Mouse (Mus musculus) spleen, postnatal 4 days (tissue): Measurements from ENCODE around the gene Cttnbp2.
"Not testable (repeated sequence)": the region's sequence is repeated elsewhere in the genome, so short reads cannot be mapped to it uniquely, and the experiment has no call there.

Source experiments
- DNase-seq, 2 experiments: peaks; one replicate each; pipeline ENCODE4 v3.0.0; 2022; ENCODE audit warnings: low spot score in 2 of 2

The Cttnbp2 gene

DNA sequence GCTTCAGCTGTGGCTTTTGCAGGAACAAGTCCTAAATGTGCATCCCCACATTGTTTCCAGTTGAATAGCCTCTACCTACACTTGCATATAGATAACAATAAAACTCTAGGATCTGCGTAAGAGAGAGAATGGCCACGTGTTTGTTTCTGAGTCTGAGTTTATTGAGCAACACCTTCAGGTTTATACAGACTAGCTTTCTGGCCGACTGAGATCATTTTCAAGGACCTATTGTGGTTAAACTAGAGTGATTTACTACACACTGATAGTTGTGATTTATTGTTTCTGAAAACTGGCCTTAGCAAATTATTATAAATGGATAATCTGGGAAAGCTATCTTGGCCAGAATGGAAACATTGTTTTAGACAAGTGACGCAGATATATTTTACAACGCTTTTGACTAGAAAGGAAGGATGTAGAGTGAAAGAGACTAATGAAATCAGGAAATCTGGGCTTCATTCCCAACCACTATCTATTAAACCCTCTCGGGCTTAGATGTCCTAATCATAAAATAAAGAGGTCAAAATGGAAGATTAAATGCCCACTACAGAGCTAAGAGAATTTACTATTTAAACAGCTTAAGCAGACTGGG lies 96.7 kb downstream of the Cttnbp2 start:
- DNase-seq = no peak

DNA sequence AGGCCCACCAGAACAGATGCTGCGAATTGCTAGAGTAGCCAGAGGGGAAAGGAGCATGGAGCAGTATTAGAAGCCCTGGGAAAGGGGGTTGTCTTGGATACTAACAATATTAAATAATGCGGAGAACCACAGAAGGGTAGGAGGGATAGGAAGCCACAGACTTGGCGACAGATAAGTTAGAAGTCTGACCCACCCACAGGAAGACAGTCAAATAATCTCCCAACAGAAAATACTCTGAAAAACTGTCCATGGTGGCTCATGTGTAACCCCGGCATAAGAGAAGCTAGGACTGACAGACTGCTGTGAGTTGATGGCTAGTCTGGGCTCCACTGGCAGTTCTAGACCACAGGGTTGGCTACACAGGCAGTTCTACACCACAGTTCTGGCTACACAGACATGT lies 98.7 kb downstream of the Cttnbp2 start:
- DNase-seq = no peak

DNA sequence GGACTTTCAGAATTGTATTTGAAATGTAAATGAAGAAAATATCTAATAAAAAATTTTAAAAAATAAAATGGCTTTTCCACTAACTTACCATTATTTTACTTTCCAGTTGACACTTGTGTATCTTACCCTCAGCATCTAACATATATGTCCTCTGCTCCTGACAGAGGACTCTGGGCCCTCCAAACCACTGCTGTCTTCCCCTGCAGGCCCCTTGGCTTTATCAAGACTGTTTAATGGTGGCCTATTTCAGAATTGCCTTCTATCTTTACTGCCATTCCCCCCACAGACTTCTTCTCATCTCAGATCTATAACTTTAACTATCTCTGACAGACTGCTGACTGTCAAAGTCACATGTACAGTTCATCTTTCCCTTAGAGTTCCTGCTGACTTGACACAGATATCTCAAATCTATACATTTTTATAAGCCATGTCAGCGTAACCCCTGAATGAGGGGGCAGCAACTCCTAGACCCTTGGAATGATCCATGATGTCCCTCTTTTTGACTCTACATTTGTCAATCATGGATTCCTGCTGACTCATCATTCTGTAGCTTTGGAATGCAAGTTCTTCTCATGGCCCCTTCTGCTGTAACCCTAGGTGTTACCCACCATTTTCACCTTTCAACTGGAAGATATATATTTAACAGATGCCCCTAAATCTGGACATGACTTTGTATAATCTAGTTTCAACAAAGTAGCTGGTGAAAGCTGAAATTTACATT lies 103.0 kb downstream of the Cttnbp2 start:
- no peak for DNase-seq

DNA sequence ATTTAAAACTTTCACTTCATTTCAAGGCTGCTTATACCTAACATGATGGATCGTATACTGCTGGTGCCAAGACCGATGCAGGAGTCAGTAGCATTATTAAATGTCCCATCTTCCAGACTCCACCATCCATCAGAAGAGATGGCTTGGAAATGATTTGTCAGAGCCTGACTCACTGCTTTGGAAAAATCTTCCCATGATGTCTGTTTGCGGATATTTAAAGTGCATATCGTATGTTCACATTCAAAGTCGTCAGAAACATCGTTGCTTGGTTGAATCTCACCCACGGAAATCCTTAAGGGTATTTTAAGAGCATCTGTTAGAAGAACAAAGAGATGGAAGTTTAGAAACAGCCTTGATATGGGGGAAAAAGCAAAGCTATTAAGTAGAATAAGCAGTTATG lies 106.2 kb downstream of the Cttnbp2 start:
- DNase-seq = no peak

DNA sequence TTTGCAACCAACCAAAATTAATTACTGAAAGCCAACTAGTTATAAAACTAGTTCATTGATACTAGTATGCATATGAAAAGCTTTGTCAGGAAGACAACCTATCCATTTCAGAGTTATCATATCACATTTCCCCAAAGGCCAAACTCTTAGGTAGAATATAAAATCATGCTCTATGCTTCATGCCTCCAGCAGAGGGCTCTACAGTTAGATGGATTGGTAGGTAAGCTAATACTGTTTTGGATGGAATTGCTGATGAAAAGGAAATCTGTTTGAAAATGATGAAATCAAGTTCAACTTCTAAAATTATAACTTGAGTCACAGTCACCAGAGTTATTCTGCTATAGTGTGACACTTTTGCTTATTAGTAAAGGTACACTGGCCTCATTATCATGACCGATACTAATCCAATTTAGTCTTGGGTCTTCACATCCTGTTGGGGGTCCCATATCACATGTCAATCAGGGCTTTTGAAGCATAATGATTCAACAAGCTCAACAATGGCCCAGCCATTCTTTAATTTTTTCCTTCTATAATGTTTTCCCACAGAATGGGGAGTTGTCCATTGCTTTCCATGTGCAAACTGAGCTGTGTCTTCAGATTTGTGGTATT lies 113.5 kb downstream of the Cttnbp2 start:
- DNase-seq = no peak

DNA sequence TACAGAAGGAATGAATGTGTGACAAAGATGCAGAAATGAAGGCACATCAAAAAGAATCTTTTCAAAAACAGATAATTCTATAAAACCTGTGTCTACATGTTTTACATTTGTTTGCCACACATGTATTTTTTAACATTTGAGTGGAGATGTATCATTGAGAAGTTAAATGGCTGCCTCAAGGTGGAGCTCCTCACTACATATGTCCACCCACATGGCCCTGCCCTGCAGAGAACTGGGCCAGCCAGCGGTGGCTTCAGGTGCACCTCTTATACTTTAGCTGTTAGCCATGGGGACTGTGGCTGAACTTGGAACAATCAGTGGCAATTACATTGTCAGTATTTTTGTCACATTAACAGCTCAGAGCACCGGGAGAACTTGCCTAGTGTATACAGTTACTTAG lies 133.3 kb downstream of the Cttnbp2 start:
- no peak for DNase-seq

DNA sequence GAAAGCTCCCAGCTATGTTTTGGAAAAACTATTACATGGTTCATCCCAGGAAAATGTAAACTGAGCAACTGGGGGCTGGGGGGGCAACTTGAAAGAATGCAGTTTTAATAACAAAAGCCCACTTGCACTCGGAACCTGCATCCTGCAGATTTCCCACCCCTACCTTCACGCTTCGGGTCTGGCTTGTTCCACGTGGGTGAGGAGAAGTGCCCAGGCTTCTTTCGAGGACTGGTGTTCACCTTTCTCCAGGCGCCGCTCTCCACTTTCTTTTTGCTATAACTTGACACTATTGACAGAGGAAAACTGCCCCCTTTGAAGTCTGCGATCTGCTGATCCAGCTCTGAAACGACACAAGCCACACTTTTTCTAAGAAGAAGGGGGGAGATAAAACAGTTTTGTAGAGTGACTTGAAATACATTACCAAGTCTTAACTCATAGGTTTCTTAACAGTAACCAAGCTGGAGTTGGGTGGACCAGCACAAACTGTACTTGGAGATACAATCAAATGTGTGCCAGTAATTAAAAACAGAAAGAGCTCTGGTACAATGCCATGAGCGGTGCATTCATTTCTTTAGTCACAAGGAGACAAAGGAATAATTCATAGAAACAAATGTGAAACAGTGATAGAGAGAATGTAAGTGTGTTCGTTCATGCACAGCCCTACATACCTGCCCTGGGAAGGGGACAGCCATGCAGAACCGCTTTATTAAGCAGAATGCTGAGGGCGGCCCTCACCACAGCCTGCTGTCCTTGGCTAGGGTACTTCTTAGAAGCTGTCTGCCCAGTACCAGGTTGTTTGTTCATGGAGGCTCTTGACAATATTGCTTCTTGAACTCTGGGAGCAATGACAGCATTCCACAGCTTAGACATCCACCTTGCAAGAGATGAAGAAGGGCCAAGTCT lies 134.1 kb downstream of the Cttnbp2 start:
- no peak for DNase-seq

DNA sequence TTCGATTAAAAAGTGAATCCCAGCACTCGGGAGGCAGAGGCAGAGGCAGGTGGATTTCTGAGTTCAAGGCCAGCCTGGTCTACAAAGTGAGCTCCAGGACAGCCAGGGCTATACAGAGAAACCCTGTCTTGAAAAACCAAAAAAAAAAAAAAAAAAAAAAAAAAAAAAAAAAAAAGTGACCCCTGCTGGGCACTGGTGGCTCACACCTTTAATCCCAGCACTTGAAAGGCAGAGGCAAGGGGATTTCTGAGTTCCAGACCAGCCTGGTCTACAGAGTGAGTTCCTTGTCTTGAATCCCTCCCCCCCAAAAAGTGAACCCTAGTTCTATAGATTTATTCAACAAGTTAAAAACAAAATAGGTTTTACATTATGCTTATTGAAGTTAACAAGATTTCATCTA lies 136.9 kb downstream of the Cttnbp2 start:
- DNase-seq = not testable (repeated sequence)

DNA sequence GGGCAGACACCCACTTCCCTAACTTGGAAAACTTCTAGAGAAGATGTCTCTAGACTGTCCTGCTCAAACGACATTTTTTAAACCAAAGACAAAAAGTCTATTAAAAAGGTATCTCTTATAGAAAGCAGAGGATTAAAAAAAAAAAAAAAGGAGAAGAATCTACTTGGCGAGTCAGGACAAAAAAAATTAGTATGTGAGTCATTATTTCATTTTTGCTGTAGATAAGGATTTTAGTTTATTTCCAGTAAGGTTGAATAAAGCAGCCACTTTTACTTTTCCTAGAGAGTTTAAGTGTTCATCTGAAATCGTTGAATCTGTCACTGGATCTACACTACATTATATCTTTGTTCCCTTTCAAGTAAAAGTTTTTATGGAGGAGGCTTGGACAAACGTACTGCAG lies 139.9 kb downstream of the Cttnbp2 start:
- no peak for DNase-seq

DNA sequence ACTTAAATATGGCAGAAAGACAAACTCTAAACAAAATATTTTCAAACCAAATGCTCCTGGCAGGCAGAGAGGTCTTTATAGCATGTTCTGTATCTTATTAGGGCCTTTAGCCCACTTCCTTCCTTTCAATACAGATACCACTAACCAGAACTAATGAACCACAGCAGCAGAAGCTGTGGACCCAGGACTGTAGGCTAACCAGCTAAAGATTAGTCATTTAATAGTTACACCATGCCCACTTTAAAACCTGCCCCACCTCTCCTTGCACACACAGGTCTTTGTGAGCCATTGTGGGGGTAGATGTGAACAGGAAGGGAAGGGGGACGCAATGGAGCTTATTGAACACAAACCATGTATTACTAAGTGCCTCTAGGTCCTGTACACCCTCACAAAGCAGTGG lies 141.0 kb downstream of the Cttnbp2 start:
- DNase-seq = no peak

DNA sequence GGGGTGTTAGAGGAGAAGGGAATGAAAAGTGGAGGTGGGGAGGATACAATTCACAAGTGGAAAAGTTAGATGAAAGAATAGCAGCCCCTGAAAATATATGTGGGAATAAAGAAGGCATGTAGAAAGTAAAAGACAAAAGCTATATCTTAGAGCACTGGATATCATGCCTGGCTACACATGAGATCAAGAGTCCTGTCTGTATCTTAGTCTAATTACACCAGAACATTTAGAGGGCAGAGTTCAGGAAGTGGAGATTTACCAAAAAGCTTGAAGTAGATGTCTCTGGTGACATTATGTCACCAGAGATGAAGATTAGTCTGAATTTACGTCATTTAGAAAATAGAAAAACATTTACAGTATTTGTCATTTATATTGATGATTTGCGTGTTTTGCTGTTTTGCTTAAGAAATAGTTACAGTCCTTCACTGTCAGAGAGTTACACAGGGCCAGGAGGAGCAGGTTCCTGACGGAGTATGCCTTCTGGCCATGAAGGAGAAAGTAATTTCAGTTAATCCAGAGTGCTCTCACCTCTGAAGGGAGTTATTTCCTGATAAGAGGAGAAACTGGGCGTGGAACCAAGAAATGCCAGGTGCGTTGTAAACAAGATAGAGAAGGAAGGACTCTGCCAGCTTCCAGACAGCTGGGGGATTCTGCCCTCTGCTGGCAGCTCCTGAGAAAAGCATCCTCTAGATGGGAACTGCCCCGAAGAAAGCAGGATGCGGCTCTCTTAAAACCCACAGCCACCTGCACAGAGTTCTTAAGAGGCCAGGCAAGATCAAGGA lies 142.0 kb downstream of the Cttnbp2 start:
- DNase-seq = peak; percentile 42 to 74

DNA sequence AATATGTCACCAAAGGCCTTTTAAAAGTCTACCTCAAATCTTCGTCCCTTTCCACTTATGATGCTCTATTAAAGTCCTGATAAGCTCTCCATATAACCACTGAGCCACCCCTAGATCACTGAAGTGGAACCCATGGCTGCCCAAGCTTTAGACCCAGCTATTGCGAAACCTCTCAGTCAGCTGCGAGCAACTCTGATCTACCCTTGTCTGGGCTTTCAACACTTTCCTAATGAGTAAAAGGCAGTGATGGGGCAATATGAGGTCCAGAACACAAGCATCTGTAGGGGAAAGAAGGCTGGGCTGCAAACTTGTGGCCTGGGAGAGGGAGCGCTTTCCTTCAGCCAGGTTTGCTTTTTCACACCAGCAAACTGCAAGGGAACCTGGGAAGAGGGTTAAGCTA lies 144.9 kb downstream of the Cttnbp2 start:
- no peak for DNase-seq

DNA sequence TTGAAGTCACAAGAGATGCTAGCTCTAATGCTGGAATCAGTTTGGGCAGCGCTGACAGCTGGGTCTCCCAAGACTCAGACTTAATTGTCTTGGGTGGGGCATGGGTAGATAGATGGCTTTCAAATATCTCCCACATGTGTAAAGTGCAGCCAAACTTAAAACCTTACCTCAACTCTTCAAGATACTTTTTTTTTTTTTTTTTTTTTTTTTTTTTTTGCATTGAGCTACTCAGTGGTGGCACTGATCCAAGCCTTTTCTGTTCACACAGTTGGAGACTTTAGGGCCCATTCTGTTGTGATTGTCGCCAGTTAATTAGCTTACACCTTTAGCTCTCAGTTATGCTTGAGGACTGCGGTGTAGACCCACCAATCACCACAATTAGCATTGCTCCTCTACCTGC lies 145.6 kb downstream of the Cttnbp2 start:
- DNase-seq = no peak

DNA sequence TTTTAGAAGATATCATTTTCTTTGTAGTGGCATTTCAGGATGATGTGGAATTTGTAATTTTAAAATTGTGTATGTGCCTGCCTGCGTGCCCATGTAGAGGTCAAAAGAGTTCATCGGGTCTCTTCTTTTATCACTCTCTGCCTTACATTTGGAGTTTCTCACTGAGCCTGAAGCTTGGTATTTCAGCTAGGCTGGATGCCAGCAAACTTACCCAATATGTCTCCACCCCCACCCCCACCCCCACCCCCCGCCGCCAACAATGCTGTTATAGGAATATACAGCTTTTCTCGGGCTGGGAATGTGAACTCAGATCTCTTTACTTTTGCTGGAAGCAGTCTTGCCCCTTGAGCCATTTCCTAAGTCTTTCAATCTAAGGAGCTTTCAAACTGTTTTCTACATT lies 152.4 kb downstream of the Cttnbp2 start:
- DNase-seq = no peak

DNA sequence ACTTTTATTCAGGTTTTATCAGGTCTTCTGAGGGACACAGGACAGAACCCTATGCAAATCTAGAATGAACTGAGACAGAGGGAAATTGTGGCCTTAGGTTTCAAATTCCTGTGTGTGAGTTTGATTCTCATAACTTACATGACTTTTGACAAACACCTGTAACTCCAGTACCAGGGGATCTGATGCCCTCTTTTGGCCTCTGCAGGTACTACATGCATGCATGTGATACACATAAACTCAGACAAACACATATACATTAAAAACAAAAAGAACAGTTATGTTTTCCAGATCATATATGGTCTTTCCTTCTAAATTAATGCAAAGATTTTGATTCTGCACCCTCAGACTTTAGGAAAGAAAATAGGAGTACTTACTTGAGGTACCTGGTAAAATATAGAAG lies 153.7 kb downstream of the Cttnbp2 start:
- DNase-seq = no peak

DNA sequence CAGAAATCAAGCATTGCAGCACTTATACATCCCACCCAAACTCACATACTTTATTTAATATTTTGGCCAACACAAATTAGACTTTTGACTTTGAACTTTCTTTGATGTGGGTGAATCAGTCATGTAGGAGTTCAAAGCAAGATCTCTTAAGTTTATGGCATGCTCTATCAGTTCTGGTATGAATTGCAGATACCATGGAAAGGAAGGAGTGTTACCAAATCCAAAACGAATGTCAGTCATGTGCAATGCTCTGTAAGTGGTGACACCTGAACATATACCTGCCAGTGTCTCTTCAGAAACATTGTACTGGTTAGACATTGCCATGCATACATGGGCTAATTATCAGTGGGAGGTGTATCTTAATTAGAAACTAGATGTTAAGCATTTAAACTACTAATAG lies 154.5 kb downstream of the Cttnbp2 start:
- no peak for DNase-seq

DNA sequence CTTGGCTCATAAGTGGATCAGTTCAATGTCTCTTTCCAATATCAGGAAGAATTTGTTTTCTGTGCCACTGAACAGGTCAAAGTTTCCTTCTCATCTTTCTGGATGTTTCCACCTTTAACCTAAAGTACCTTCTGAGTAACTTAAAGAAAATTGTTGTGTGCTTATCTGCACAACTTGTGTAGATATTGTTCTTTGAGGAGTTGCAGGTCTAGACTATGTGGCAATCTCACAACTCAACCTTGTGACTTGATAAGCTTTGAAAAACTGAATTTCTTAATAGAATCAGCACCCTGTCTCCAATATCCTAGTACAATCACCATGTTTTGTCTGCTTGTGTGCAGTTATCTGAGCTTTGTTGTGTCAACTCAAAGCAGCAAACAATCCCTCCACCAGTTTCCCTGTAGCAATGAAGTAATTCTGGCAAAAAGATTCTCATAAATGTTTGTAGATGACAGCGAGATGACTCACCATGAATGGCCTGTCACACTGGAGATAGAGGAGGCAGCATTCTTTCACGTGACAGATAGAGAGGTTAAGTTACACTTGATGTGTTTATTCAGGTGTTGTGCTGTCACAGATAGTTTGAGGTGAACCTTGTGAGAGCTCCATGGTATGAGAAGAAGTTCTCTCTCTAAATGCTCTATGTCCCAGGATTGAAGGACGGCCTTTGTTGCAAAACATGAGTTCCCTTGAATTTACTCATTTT lies 165.3 kb downstream of the Cttnbp2 start:
- DNase-seq = no peak

DNA sequence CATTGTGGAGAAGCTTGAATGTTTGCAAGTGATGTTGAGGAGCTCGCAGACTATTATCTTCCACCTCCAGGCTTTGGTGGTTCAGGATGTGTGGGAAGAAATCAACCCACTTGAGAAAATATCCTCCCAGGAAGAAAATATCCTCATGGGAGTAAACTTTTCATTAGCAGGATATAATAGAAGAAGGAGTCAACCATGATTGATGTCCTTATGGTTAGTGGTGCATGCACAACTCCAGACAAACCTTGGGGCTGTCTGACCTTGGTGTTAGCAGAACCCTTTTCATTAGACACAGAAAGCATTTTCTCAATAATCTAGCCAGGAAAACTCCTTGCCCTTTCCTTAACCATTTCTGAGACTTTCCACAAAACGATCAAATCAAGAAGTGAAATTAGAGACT lies 170.4 kb downstream of the Cttnbp2 start:
- DNase-seq = no peak

DNA sequence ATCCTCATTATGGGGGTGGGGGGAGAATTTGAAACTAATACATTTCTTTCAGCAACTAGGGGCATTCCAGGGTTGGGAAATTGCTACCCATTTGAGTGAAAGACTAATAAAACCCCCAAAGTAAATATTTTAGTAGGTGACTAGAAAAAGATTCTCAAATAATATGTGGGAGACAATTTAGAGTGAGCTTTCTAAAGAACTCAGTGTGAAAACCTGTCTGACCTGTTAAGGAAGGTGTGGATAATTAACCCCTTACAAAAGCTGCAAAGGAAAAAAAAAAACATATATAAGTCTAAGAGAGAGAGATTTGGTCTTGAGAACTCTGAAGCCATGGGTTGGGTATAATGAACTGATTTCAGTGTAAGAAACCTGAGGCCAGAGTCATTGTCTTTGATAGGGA lies 176.3 kb downstream of the Cttnbp2 start:
- no peak for DNase-seq

DNA sequence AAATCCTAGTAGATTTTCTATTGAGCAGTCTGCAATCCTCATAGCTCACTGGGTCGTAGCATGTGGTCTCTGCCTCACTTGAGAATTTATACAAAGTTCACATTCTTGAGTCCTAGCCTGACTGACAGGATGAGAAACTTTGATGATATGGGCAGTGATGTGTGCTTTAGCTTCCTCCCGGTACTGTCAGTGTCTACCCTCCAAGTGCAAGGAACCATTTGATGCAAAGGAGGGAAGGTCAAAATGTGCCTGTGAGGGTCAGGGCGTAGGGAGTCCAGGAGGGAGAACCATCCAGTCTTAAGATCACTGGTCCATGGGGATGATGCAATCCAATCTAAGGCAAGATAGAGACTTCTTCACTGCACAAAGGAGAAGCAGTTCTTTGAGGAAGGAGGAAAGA lies 179.2 kb downstream of the Cttnbp2 start:
- no peak for DNase-seq

DNA sequence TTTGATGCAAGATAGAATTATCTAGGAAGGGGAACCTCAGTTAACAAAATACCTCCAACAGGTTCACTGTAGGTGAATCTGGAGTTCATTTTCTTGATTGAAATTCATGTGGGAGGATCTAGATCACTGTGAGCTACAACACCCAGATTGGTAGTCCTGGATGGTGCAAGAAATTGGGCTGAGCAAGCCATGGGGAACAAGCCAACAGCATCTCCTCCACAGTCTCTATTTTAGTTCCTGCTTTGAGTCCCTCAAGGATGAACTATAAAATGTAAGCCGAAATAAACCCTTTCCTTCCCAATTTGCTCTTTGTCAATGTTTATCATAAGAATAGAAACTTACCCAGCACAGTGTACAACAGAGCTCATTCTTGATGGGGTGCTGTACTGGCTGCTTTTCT lies 191.7 kb downstream of the Cttnbp2 start:
- DNase-seq = no peak
